Mouse (Mus musculus) lung, postnatal 14 days (tissue): ENCODE measurements around the gene E130208F15Rik.

Experiments used
- DNase-seq: peaks from one replicate; pipeline ENCODE4 v3.0.0; 2021

Gene E130208F15Rik

DNA sequence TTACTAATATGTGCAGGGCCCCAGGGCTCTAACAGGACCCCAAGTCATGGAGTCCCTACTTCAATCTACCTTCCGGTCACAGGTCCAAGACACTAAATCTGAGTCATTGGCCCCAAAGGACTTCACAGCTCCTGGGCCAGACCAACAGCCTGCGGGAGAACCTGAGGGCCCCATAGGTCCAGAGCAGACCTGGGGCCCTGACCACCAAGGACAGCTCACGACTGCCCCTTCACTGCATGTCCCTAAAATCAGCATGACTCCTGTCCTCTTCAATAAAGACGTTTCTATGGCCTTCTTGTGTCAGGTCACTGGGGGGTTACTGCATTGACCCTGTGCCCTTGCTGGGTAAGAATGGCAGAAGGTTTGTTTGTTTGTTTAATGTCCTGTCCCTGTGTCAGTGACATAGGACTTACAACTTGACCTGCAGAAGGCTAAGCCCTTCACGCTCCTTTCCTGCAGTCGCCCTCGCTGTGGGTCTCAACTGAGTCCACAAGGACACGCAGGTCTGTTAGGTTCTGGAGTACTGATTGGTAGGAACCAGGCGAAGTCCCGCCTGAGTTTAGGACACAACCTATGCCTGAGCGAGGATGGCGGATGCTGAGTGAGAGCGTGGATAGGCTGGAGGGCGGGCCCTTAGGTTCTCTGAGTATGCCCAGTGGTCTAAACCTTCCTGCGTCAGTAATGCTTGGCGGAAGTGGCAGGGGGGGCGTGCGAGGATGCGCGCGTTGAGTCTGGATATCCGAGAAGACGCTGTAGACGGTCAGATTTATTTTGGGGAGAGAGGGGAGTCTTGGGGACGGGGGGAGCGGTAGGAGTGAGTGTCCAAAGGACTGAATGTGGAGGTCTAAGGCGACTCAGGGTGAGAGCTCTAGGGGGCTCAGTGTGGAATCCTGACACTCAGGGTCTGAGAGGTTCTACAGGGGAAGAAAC, 13.2 kb upstream of the E130208F15Rik start, which contains the start of gene Alkbh6:
TSS of gene Alkbh6 (plus strand) at position 642 of the 930 bp plus-strand sequence.
- DNase-seq, result peak; percentile 91

DNA sequence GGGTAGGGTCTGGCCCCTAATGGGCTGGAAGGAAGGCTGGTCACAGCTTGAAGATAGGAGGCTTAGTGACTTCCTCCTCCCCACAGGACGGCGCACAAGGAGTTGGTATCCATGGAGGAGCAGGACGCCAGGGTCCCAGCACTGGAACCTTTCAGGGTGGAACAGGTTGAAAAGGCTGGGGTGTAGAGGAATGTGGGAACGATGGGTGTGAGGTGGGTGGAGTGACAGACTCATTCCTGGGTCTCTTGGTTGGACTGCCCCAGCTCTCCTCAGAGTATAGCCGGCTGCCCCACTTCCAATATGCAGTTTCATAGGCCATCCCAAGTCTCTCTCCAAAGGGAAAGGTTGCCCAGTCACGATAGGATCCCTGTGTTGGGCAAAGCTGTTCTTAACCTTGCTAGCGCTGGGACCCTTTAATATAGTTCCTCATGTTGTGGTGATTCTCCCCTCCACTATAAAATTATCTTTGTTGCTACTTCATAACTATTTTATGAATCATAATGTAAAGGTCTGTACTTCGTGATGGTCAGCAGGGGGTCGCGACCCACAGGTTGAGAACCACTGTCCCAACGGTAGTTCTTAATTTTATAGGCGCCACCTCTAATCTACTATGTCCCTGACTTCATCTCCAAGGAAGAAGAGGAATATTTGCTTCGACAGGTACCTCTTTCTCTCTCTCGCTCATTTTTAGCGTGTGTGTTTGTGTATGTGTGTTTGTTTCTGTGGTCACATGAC, 12.0 kb upstream of the E130208F15Rik start:
- DNase-seq, result no peak

DNA sequence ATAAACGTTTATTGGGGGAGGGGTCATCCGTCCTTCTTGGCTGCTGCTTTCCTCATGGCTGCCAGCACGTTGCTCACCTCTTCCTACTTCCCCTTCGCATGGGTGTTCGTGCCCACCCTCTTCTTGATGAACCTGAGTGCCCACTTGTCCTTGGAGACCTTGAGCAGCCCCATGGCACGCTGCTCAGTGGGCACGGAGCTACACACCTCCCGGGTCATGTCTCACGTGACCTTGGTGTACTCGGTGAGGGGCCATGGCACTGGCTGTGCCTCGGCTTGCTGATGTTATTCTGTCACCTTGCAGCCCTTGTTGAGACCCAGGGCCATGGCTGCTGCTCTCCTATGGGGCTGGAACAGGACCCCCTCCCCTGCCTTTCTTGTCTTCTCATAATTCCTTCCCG, 11.4 kb upstream of the E130208F15Rik start:
- no peak for DNase-seq

DNA sequence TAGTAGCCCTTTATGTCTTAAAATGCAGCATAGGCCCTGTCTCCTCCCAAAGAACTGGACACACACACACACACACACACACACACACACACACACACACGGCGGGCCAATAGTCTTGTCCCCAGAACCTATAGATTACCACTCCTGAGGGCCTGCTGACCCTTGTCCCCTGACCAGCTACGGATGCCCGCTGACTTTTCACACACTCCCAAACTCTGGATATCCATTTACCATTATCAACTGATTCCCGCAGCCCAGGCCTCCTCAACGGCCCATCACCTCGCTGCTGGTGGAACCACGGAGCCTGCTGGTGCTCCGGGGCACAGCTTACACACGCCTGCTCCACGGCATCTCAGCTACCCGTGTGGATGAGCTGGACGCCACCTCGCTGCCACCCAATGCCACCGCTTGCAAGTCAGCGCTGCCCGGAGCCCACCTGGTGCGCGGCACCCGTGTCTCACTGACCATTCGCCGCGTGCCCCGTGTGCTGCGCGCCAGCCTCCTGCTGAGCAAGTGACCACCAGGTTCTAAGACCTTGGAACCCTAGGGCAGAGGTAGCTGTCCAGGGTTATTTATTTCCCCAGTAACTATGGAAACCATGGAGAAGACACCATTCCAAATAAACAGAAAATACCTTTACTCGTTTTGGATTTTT, 7.7 kb upstream of the E130208F15Rik start:
- DNase-seq, result no peak

DNA sequence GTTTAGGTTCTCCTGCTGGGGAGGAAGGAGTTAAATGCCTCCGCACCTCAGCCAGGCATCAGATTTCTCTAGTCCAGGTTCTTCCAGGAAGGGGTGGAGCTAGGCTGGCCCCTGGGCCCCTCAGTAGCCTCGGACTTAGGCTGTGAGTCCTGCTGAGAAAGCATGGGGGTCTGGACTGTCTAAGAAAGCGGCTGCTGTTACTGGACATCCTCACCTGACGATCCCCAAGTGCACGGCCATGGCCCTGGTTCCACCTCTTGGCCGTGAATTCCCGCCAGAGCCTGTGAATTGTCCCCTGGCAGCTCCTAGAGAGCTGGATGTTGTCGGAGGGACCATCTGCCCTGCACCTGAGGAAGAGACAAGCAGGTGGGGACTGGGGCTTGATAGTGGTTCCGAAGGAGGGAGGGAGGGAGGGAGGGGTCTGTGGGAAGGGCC, 6.8 kb upstream of the E130208F15Rik start, which contains the start of gene Syne4:
TSS of gene Syne4 (plus strand) at position 87 of the 435 bp plus-strand sequence.
- no peak for DNase-seq

DNA sequence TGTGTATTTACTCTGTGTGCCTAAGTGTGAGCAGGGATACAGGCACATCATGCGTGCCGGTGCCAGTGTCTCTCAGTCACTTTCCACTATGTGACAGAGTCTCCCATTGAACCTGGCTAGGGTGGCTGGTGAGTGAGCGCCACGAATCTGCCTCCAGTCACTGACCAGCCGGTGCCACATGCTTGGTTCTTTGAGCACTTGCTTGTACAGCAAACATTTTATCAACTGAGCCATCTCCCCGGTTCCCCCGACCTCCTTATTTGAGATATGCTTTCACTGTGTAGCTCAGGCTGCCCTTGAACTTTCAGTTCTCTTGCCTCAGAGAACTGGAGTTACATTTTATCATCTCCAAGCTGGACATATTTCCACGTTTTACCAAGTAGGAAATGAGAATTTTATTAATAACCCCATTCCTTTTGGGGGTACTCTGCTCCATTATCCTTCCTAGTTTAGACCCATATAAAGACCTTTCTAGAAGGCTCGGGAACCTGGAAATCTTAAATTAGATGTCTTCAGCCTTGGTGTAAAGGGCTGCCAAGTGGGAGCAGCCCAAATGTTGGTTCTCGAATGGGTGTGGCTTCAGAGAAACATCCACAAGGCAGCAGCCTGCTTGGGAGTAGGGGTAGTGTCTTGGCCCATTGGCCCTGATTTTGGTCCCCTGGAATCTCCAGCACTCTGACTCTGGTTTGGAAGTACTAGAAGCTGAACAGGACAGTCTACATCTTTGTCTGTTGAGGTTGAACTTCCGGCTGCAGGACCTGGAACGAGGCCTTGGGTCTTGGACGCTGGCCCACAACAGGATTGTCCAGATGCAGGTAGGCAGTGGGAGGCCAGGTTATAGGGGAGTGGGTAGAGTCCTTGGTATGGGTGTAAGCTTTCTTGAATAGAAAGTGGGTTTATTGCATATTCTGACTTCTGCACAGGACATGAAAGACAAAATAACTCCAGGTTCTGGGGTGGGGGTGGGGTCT, 5.7 kb upstream of the E130208F15Rik start:
- no peak for DNase-seq

DNA sequence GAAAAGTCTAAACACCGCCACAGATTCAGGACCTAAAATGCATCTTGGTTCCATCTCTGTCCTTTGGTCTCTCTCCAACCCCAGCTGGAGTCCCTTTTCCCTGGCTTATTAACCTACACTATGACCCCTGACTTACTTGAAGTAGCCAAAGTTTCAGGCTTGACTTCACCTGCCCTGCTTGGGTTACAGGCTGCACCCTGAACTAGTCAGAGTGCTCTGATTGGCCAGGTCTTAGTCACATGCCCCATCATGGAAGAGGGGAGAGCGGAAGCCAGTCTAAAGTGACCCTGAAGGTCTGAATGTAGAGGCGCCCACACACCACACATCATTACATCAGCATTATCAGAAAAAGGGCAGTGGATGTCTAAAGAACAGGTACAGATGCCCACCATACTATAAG, 3.4 kb upstream of the E130208F15Rik start:
- DNase-seq, result no peak

DNA sequence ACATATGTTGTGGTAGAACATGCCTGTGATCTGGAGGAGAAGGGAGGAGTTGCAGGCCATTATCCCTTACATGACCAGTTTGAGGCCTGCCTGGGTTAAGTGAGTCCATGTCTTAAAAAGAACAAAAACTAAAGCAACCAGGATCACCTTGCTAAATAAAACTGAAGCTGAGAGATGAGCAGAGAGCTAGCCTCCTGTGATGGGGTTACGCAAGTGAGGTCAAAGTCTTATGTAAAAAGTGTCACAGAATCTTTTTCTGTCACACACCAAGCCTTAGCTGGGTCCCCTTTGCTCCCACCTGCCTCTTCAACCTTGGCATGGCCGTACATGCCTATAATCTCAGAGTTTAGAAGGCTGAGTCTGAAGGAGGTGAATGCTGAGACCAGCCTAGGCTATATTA, 594 bp upstream of the E130208F15Rik start:
- DNase-seq, result no peak

DNA sequence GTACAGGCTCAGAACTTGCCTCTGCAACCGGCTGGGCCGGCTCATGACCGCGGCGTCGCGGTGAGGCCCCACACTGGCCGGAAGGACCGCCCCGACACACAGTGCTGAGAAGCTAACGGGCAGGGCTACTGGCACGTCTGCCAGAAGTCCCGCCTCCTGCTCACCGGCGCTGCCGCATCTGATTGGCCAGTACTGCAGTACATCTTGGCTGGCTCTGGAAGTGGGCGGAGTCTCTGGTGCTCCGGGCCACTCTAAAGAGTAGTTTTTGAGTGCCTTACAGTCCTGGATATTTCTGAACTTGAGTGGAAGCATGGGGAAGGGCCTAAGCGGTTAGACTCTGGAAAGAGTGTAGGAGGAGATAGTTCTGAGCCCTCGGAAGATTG, 736 bp downstream of the E130208F15Rik start:
- peak; percentile 98 for DNase-seq

DNA sequence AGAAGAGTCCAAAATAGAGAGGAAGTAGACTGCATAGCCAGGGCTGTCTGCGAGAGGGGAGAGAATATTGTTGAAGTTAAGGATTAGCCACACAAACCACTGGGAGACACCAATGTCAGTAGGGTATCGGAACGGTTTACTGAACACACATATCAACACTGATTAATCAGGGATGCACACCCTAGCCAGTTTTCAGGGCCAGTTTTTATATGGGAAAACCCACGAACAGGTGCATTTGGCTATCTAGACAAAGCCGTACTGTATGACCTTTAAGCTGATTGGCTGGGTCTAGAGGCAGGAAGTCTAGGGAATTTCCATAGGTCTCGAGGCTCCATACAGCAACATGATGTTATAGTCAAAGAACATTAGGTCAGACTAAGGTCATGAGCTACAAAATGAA, 1.3 kb downstream of the E130208F15Rik start:
- DNase-seq, result no peak

DNA sequence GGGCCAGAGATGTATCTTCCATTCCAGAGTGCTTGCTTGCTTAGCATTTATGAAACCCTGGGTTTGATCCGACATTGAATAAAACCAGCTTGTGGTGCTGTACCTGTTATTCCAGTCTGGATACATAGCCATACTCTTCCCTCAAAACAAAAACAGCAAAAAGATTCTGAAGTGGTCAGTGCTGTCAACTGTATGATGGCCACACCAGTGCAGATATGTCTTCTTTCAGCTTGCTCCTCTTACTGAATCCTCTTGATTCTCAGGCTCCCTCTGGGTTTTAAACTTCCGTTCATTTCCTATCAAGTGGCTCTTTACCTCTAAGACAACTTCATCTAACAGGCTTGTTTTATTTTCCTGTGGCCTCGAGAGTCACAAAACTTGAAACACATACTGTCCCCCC, 2.3 kb downstream of the E130208F15Rik start, which contains the start of gene Sdhaf1:
TSS of gene Sdhaf1 (minus strand) at position 101 of the 400 bp plus-strand sequence.
- no peak for DNase-seq

DNA sequence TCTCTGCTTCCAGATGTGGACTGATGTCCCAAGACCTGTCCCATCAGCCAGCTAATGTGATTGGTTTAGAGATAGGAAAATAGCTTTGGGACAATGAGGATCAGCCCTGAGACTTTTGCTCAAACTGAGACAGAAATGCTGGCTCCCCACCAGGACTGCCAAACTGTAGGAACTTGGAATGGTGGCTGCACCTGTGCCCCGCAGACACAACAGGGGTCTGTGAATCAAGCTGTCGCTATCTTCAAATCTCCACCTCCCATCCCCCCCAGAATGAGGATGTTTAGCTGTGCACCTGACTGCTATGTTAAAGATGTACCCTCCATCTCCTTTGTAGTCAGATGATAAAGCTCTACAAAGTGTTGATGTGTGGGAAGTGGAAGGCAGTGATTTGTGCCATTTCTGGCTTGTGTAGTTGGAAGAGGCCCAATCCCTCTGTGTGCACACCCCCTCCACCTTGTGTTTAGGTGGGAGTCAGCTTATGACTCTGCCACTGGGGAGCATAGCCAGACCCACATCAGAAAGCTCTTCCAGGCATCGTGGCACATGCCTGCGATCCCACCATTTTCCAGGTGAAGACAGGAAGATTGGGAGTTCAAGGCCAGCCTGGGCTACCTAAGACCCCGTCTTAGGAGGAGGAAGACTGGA, 2.9 kb downstream of the E130208F15Rik start:
- DNase-seq, result no peak

DNA sequence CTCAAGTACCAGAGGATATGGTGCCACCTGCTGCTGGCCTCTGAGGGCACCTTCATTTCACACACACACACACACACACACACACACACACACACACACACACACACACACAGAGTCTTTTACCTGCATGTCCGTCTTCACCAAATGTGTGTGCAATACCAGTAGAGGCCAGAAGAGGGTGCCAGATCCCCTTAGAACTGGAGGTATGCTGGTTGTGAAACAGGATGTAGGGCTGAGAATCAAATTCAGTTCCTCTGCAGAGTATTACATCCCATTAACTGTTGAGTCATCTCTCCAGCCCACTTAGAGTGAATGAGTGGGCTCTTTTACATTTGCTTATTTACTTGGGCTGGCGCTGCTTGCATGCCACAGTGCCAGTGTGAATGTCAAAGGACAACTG, 3.8 kb downstream of the E130208F15Rik start:
- peak; percentile 51 for DNase-seq

DNA sequence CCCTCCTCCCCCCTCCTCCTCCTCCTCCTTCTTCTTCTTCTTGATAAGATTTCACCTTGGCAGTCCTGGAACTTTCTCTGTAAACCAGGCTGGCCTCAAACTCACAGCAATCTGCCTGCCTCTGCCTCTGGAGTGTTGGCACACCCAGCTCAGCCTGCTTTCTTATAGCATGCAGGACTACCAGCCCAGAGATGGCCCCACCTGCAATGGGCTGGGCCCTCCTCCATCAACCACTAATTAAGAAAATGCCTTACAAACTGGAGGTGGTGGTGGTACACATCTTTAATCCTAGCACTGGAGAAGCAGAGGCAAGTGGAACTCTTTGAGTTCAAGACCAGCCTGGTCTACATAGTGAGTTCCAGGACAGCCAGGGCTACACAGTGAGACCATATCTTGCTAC, 4.9 kb downstream of the E130208F15Rik start:
- no peak for DNase-seq

DNA sequence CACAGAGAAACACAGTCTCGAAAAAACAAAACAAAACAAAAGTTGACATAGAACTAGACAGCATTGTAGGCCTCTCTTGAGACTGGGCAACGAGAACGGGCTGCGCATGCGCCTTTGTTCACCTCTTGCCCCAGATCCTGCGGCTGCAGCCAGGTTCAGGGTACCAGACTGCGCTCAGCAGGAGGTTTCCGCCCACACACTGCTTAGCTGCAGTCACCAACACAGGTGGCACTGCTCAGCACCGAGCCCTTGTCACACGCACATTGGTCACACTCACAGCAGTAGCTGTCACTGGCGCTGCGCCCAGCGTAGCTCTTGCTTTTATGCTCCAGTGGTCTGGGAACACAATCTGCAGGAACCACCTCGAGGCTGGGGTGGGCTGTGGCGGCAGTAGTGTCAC, 5.6 kb downstream of the E130208F15Rik start:
- peak; percentile 50 for DNase-seq

DNA sequence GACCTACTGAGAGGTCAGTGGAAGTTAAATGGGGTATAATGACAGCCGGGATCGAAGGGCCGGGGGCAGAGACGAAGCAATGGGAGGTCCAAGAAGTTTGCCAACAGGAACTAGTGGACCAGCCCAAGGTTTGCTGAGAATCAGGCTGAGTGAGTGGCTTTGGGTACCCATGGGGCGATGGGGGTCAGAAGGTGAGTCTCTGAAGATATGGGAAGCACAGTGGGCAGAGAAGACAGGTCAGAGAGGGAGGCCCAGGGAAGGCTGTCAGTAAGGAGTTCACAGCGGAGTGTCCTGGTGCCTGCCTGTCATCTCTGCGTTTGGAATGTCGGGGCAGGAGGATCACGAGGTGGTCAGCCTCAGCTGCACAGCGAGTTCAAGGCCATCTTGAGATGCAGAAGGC, 6.8 kb downstream of the E130208F15Rik start:
- no peak for DNase-seq

DNA sequence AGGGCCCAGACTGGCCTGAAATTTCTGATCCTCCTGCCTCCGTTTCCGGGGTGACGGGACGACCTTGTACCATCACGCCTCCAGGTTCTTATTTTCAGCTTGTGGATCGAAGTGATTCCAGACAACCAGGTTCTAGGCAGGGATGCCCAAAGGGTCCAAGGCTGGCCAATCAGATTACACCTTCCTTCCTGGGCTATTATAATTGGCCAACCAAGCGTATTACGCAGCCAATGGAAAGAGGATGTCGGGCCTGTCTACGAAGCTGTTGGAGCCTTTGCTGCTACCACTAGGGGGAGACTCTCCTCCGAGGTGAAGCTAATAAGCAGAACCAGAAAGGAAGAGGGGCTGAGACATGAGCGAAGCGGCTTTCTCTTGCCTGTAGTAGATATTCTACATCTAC, 10.3 kb downstream of the E130208F15Rik start:
- DNase-seq, result peak; percentile 79

DNA sequence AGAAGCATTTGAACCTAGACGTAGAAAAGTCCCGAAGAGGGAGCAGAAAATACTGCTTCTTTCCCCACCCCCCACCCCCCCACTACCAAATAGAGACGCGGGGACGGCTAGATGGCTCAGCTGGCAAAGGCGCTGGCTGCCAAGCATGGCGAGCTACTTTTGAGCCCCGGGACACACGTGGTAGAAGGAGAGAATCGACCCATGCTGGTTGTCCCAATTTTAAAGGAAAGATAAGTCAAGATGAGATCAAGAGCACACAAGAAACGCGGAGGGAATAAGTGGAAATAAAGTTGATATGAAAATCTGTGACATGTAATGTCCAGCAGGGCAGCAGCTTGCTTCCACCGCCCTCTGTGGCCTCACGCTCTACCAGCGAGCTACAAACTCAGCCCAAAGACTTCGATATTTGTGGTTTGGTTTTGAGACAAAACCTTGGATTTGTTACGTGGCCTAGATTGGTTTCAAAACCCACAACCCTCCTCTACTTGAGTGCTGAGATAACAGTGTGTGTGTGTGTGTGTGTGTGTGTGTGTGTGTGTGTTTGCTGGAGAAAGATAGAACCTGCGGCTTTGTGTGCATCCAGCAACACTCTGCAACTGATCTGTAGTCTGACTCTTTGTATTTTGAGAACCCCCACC, 11.2 kb downstream of the E130208F15Rik start:
- no peak for DNase-seq

DNA sequence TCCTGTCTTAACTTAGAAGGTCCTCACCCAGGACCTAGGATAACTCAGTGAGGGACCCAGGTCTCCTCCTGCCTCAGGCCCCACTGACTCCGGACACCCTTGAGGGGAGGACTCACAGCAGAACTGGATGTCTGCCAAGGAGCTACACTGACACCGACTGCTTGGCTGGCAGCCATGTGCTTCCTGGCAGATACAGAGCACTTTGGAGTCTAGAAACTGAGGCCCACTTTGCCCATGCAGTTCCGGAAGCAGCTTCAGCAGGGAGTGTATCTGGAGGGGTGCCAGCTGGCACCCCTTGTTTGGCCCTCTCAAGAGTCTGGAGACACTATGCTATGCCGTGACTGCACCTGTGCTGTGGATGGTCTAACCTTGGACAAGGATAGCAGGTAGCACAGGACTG, 11.9 kb downstream of the E130208F15Rik start:
- peak; percentile 74 for DNase-seq

DNA sequence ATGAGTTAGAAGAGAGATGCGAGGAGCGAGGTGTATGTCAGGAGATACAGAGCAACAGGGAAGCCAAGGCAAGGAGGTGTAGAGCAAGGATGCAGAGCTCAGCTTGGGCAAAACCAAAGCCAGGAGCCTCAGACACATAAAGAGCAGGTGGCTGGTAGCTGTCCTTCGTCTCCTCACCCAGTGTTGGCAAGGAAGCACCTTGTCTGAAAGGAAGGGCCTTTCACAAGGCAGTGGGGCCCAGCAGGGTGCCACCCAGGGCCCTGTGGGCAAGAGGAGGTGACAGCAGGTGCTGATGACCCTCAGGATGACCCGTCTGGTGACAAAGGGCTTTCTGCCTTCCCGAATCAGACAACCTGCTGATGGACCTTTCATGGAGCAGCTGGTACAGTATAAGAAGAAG, 13.0 kb downstream of the E130208F15Rik start:
- no peak for DNase-seq

DNA sequence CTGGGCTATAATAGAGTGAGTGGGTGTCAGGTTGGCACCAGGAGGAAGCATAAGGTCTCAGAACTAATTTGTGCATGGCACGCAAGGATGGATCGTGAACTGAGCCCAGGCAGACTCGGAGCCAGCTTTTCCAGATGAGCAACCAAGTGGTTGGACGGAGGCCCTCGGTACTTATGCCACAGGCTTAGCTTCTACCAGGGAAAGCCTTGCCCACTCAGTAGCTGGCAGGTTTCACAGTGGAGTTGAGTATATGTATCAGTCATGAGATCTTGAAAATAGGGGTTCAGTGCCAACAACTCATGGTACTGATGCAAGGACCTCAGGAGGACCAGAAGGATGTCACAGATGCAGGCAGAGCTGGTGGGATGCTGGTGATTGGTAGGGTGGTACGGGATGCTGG, 14.1 kb downstream of the E130208F15Rik start:
- no peak for DNase-seq
